Mouse (Mus musculus) colon, adult 2 months (tissue): ENCODE measurements around the gene Cisd1. TPM values are rescaled to one million over a fixed set of nuclear protein-coding genes. Genes with fewer than 3 reads are reported as not detected.

Source experiments
- polyA plus RNA-seq: library from polyadenylated mRNA; depleted of rRNA; stranded (reverse); fragments of >200 nt; gene quantifications from 2 replicates; pipeline ENCODE4 v1.2.3, GENCODE M21; 2012; rRNA removed

Gene Cisd1
- polyA plus RNA-seq = 101 and 108 TPM in 2 replicates

DNA sequence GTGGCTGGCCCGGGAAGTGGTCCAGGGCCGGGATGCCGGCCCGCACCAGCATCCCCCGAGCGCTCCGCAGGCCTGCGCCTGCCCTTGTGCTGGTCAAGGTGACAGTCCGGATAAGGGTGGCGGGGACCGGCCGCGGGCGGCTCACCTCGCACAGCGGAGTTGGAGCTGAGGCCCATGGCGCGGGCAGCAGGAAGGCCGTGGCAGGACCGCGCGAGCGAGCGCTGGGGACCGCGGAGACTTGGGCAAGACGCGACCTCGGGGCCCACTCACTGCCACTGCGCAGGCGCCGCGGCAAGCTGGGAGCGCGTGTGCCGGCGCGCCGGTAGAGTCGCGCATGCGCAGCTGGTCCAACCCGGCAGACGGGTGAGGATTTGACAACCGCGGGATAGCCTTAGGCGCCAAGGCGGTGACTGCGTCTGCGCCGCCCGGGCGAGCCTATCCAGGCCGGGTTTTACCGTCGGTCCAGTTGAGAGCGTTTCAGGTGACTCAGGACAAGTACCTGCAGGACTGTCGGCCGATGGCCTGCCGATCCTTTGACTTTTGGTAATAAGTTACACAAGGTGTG, at the start of gene Cisd1:
TSS of gene Cisd1 (minus strand) at position 376 of the 565 bp plus-strand sequence.

DNA sequence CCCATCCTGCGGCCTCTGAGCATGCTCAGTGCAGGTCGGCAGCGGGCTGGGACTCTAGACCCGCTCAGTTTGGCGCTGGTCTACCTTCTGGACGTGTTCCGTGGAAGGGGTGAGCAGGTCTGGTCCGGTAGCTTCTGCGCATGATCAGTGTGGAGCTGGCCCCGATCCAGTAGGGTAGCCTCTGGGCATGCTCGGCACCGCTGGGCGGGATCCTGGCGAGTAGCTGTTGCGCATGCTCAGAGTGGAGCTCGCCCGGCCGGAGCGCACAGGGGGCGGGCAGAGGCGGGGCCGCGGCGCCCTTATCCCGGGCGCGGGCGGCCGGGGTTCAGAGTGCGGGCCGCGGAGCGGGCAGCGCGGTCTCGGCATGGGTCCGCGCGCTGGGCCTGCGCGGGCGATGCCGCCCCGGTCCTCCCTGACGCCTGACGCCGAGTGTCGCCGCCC, 2.8 kb upstream of the Cisd1 start, which contains the start of gene Ipmk:
TSS of gene Ipmk (plus strand) at position 255 of the 441 bp plus-strand sequence.

DNA sequence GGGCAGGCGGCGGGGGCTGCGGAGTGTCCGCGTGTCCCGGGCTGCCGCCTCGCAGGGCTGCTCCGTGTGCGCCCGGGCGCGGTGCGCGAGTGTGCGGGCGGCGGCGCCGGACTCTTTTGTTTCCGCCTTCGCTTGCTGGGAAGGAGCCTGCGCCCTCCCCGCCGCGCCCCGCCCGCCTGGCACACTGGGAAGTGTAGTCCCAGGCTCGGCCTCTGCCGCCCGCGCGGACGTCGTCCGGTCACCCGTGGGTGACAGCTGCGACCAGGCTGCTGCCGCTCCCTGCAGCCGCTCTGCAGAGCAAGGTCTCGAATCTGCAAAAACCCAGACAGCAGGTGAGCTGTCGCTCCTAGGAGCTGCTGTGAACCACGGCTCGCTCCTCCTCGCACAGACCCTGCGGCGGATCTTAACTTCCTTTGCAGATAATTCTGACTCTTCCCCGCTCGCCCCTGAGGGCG, 59.6 kb downstream of the Cisd1 start, which contains the start of gene Ube2d1:
TSS of gene Ube2d1 (minus strand) at position 137 of the 455 bp plus-strand sequence.

Other genes starting within 250 kb of the Cisd1 start
- 7.1 and 7.3 TPM in 2 replicates for gene Bicc1, start 185.3 kb downstream of the Cisd1 start, polyA plus RNA-seq
- 6.7 and 6.9 TPM in 2 replicates for gene Tfam, start 106.7 kb downstream of the Cisd1 start, polyA plus RNA-seq
- gene Ube2d1, start 59.7 kb downstream of the Cisd1 start, polyA plus RNA-seq = 17.8 and 25.1 TPM in 2 replicates
- 52.6 and 54.6 TPM in 2 replicates for gene Ipmk, start 2.8 kb upstream of the Cisd1 start, polyA plus RNA-seq